Mouse (Mus musculus) naive thymus-derived CD4-positive, alpha-beta T cell, adult 2 months (primary cell): ENCODE results near the gene Chd6.

ENCODE experiments used
- DNase-seq: peaks from one replicate; pipeline ENCODE4 v3.0.0-alpha.2; 2011; ENCODE audit warnings: low read depth

Gene Chd6

GRCm38 (mm10) chr2:161075553-161075952, 33.3 kb downstream of the Chd6 start:
- no peak for DNase-seq

DNA sequence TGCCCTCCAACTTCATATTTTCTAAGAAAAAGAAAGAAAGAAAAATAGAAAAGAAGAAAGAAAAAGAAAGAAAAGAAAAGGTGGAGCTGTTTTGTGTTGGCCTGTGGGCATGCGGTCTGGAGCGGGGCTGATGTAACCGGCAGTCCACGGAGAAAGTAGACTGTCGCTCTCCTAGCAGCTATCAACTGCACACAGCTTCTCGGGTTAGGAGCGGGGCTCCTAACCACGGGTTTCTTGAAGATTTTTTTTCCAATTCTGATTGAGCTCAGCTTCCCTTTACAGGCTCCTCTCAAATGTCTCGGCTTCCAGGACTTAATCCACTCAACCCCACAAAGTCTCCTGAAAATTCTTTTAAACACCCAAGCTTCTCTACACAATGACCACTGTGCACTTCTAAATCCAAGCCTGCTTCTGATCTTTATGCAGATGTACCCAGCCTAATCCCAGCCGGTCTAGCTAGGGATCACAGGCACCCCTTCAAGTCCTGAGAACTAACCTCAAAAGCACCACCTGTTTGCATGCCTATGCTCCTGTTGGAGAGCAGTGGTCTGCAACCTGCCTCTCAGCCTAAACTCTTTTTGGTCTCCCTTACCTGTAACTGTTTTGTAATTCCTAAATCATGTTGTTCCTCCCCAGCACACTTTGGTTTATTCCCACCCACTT, 42.6 kb downstream of the Chd6 start:
- no peak for DNase-seq

DNA sequence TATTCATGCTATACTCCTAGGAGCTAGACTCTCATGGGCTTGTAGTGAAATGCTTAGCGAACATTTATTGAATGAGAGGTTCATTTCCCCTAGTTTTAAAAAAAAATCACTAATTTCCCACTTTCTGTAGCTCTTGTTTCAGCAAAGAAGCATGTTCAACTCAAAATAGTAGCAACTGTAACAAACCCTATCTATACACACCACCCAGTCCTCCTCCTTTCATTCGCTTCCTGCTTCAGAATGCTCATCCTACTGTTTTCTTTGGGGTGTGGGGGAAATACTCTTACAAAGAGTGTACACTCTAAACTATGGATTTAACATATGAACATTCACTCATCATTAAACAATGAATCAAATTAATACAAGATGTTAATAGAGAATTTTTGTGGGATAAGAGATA, 43.3 kb downstream of the Chd6 start:
- DNase-seq = no peak

DNA sequence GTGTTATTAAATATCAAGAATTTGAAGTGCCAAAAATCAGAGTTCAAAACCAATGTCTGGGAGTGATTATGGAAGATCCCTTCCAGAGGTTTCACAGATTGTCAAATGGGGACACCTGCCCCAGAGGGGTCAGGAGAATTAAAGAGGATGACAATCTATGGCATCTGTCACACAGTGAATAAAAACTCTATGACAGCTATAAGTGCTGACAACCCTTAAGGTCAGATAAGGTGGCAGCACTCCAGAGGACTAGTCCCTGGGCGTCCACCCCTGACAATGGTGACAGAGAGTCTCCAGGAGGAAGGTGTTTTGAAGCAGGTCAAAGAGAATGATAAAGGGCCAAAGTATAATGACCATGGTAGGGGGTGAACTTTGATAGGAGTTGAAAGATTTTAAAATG, 44.0 kb downstream of the Chd6 start:
- no peak for DNase-seq

DNA sequence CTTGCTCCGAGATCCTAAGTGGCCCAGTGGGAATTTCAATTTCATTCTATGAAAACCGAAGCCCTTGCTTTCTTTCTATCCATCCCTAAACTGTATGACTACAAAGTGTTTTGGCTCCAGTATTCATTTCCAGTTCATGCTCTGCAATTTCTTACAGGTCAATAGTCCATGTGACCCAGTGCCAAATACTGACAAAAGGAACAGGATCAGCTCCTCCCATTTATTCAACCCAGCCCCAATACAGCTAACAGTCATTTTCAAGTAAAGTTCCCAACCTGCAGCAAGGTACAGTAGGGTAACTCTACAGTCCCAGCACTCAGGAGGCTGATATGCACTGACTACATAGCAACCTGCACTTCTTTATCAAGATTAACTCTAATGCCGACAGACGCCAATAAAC, 50.0 kb downstream of the Chd6 start:
- DNase-seq = no peak

GRCm38 (mm10) chr2:161053765-161054164, 55.1 kb downstream of the Chd6 start:
- no peak for DNase-seq

GRCm38 (mm10) chr2:161052175-161052574, 56.7 kb downstream of the Chd6 start:
- no peak for DNase-seq

DNA sequence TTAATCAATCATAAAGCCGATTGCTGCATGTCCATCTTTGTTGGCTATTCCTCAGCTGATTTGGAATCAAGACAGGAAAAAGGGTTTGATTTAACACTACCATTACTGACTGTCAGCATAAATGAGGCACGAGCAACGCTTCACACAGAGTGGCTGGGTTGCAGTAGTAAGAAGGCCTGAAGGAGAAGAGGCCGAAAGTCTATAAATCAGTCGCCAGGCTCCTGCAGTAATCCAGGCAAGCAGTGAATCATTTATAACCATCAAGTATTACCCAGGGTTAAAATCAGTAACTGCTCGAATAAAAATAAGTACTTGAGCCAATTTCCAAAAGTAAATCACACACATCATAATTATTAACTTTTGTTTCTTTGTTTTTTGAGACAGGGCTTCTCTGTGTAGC, 59.4 kb downstream of the Chd6 start:
- DNase-seq = no peak

GRCm38 (mm10) chr2:161044492-161045201, 64.2 kb downstream of the Chd6 start:
- DNase-seq = no peak

DNA sequence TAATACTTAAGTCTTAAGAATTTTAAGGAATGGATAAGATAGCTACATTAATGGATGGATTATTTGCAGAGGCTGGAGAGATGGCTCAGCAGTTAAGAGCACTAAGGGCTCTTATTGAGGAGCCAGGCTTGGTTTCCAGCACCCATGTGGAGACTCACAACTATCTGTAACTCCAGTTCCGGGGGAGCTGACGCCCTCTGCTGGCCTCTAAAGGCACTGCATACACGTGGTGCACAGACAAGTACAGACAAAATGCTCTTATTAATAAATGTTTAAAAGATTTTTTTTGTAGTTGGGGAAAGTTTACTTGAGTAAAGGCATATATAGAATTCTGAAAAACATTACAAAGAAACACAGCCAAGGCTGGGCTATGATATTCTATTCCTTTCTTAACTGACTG, 66.0 kb downstream of the Chd6 start:
- peak; percentile 10 for DNase-seq

DNA sequence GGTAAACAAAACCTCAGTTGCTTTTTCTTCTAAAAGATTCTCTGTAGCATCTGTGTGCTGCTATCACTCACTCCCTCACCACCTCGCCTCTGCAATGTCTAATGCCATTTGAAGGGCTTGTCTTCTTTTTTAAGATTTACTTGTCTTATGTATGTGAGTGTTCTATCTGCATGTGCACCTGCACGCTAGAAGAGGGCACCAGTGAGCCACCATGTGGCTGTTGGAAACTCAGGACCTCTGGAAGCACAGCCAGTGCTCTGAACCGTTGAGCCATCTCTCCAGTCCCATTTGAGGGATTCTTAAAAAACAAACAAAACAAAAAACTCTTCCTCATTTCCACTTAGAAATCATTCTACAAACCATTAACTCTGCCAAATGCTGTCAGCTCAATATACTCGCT, 68.1 kb downstream of the Chd6 start:
- no peak for DNase-seq

DNA sequence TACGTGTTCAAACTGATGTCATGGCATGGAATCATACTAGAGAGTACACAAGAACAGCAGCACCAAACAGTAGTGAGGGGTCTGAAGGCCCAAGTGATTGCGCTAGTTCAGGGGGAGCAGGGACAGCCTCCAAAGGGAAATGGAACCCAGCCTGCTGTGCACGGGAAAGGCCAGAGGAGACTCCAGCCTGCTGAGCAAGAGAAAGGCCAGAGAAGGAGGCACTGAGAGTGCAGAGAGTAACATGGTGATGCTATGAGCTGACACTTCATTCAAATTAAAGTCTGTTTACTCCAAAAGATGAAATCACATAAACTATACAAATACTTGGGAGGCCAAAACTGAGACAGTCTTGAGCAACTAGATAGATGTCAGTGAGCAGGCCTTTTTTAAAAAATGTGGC, 71.1 kb downstream of the Chd6 start:
- no peak for DNase-seq

DNA sequence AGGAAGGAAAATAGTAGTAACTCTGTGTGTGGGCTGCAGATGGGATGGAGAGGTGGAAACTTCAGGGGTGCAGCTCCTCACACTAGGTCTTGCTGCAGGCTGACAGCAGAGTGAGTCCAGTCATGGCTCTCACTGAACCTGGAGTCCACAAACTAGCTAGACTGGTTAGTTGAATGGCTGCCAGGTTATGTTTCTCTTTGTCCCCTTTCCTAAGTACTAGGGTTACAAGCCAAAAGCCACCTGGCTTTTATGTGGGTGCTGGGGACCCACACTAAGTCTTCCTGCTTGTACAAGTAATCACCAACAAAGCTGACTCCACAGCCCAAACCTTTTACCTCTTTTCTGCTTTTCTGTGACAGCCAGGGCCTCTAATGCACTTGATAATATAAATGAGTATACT, 75.7 kb downstream of the Chd6 start:
- no peak for DNase-seq

DNA sequence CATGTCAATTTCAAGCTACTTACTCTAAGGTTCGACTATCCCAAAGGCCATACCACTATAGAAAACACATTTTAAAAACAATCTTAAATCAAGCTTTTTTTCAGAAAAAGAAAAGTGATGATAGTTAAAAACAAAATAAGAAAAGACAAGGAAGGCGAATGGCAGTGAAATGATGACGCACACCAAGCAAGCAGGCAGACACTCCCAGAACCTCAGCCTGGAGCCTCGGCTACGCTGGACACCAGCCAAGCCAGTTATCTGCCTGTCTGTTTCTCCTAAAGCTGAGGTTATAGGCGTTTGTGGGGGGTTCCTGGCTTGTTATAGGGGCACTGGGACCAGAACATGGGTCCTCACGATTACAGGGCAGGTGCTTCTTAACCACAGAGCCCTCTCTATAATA, 76.5 kb downstream of the Chd6 start:
- no peak for DNase-seq

- DNase-seq = no peak
These were observed 84.3 kb downstream of the Chd6 start for GRCm38 (mm10) chr2:161024606-161025005.

DNA sequence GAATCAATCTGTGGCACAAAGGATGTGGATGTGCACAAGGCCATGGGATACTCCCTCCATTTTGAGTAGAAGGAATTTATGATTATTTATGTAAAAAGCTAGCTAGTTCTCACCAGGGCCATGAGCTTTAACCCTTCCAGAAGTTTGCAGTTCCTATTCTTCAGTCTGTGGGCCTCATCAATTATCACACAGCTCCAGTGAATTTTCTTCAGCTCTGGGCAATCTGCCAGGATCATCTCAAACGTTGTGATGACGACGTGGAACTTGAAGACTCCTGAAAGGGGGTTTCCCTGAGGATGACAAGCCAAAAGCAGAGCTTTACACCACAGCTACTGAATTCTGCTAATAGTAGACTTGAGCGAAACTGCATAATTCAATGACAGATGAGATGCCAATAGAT, 91.0 kb downstream of the Chd6 start:
- no peak for DNase-seq

DNA sequence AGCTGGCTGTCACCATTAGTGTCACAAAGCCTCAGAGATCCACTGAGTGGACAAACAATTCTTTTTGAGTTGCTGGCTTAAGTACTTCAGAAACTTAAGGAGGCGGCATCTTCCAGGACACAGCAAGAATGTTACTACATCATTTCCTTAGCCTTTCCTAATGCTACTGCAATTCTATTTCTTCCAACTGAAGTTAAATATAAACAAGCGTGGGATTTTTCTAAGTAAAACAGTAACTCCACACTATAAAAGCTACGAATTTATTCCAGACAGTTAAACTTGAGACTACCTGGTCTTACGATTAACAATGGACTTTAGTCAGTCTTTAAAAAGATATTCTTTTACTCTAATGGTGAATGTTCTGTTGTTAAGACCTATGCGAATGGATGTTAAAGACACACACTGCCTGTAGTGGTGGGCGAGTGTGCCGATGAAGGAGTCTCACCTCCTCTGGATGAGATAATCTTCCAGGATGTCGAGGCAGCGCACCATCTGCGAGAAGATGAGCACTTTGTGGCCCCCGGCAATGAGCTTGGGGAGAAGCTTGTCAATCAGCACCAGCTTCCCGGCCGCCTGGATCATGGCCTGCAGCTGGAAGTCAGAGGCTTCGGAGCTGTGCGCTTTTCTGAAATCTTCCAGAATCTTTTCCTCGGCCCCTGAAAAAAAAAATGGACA, 96.2 kb downstream of the Chd6 start:
- DNase-seq = no peak

DNA sequence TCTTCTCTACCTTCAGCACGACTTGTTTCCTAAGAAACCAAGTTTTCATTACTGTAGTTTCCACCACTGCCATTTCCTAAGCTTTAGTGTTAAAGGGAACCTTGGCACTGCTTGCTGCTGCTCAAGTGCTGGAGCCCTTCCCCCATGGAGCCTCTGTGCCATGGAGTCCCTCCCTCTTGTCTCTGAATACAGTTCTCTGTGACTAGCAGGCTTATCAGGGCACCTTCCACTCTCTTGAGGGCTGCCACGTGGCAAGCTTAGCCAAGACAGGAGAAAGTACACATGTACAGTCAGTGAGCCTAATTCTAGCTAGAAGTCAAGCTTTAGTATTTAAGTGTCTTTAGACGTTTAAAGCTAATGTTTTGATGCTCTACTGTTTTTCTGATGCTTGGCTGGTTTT, 104.5 kb downstream of the Chd6 start:
- DNase-seq = no peak

DNA sequence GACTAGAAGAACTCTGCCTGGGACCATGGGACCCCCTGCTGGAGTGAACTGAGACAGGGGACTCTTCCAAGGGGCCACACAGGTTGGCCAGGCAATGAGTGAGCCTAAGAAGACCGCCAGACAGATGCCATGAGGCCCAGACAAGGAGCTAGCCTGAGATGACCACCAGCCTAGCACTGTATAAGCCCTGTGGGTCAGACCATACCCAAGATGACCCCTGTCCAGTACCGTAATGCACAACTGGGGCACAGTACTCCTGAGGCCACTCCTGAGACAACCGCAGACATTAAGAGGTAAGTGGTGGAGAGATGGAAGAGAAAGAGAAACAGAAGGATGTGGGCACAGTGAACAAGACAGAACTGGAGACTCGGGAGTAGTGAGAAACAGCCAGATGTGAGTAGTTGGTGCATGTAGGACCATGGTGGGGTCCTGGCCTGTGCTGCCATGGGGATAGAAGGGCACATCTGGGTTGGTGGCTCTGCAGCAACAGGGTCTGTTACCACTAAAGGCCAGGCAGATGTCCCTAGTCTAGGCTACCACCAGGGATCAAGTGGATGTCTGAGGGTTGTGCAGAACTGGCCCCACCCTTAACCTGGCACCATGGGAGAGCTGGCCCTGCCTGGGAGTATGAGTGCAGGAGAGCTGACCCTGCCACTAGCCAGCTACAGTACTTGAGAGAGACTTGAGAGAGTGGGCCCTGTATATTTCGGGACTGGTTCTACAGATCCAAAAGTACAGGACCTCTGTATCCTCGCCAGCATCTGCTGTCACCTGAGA, 111.7 kb downstream of the Chd6 start:
- DNase-seq = no peak

DNA sequence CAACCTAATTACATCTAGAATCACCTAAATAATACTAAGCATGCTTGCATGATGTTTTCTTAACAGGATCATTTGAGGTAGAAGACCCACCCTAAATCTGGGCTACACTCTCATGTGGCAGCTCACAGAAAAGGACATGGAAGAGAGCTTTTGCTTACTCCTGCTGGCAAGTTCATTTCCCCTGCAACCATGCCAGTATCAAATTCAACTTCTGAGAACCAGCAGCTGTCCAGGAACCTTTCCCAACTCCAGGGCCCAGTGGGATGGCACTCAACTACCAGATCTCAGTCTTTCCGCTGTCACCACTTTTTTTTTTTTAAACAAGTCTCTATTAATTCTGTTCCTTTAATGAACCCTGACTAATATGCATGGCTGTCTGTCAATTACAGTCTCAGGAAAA, 114.7 kb downstream of the Chd6 start:
- no peak for DNase-seq

DNA sequence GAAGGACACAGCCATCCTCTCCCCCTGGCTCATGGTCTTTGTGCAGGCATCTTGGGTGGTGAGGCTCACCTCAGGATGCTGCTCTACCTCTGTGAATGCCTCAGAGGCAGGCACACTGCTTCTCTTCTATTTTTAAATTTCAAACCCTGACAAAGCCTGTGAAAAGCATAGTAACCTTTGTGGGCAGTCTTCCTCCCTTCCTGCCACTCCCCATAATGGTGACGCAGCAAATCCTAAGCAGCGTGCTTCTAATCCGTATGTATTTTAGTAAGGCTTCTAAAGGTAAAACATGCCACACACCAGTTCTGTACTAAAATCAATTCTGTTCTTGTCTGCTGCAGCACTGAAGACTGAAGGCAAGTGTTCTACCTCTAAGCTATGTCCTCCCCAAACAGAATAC, 116.4 kb downstream of the Chd6 start:
- no peak for DNase-seq

- no peak for DNase-seq
These were observed 118.4 kb downstream of the Chd6 start for GRCm38 (mm10) chr2:160990339-160991070.
